Mouse (Mus musculus): ENCODE data around the gene Eif4a2. TPM values are rescaled to one million over a fixed set of nuclear protein-coding genes. Genes with fewer than 3 reads are reported as not detected.

Eif4a2 gene
- polyA plus RNA-seq, 1 experiment from 2014 or later: 147 TPM

DNA sequence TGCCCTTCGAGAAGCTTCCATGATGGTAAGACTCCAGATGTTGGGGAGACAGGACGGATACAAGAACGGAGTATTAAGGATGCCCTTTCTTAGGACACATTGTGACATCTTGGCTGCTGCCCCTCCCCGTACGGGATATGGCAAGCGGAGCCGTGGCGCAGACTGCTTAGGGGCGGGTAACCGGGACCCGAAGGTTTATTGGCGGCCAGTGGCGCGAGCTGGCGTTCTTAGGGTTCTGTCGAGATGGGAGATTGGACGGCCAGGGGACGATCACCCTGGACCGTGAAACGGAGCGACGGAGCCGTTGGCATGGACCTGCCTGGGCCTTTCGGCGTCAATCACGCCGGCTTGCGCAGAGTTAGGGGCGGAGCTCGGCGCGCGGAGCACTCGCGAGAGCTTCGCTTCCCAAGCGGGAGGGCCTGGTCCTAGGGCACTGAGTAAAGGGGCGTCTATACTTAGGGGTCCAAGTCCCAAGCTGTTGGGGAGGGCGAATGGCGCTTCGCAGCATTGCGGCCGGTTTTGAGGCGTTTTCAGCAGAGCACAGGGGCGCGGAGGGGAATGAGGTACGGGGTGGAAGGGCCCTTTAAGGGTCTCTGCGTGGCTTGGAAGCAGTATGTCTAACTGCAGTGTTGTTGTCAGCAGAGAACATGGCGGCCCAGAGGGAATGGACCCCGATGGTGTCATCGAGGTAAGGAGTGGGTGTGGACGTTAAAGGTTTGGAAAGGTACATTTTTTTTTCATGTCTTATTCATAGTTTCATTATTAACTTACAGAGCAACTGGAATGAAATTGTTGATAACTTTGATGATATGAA, 909 bp downstream of the Eif4a2 start:
- under 1% methylated on average over 52 of the region's 52 CpGs for WGBS
- ATAC-seq (ENCODE audit: extremely low read depth, insufficient number of reproducible peaks, low FRiP score, low TSS enrichment): peak; percentile 78
- peak overlapping the region; percentile 97 for H3K4me2 ChIP-seq

DNA sequence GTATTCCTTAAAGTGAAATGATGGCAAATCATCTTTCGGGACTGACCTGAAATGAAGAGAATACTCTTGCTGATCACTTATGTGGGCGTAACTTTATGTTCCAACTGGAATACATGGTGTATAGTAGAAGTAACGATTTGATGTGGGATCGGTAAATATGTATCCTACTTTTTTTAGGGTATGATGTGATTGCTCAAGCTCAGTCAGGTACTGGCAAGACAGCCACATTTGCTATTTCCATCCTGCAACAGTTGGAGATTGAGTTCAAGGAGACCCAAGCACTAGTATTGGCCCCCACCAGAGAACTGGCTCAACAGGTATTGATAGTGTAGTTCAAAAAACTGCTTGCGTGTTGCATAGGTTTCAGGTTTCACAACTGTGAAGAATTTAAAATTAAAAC, 1.7 kb downstream of the Eif4a2 start:
- peaks cover 49% of the 10 kb centered on the region for H3K4me1 ChIP-seq
- peak overlapping the region; percentile 84 for H3K4me3 ChIP-seq
- H3K9me3 ChIP-seq: no peaks in the 10 kb centered on the region
- H3K4me2 ChIP-seq: peak overlapping the region; percentile 97
- H3K27ac ChIP-seq (replicated peaks): peak overlapping the region; percentile 98
- no peaks in the 10 kb centered on the region for H3K27me3 ChIP-seq (replicated peaks)
- no peak for ATAC-seq (ENCODE audit: extremely low read depth, insufficient number of reproducible peaks, low FRiP score, low TSS enrichment)
- H3K36me3 ChIP-seq: peaks cover 53% of the 10 kb centered on the region
- 4% methylated on average over 5 of the region's 5 CpGs for WGBS
- peak overlapping the region; percentile 99 for H3K9ac ChIP-seq

More for the DNA sequence above, 909 bp downstream of the Eif4a2 start:
- Histone ChIP-seq H3K4me3 (peak overlapping the region; percentile 84), H3K36me3 (peaks cover 48% of the 10 kb centered on the region), H3K4me1 (peaks cover 49% of the 10 kb centered on the region), H3K9me3 (no peaks in the 10 kb centered on the region), H3K27ac (replicated peaks) (peak overlapping the region; percentile 98), H3K9ac (peak overlapping the region; percentile 99), H3K27me3 (replicated peaks) (no peaks in the 10 kb centered on the region)

DNA sequence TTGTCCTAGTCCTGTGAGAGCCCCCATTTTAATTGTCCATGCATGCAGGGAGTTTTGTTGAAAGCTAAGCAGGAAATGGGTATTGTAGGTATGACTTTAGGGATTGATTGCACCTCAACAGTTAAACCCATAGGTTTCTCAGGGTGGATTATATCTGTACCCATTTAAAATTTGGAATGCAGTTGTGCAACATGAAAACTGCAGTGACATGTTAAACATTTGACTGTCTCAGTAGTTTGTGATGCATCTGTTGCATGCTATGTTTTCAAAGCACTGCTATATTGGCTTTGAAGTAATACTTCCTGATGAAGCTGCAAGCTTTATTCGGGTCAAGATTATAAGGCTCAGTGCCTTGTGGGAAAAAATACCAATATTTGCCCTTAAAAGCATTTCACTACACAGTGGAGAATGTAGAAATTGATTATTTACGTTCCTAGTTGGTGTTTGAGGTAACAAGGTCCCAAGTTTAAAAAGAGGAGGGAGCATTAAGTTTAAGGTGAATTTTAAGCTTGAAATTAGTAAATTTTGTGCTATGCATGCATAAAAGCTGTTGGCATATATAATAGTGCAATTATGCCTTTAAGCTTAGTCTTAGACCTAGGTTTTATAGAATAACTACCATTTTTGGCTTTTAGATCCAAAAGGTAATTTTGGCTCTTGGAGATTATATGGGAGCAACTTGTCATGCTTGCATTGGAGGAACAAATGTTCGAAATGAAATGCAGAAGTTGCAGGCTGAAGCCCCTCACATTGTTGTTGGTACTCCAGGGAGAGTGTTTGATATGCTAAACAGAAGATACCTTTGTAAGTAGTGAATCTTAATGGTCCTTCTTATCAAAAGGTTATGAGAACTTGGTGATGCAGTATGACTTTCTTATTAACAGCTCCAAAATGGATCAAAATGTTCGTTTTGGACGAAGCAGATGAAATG, 2.4 kb downstream of the Eif4a2 start:
- Histone ChIP-seq H3K27me3 (replicated peaks) (no peaks in the 10 kb centered on the region), H3K9me3 (no peaks in the 10 kb centered on the region), H3K36me3 (peaks cover 59% of the 10 kb centered on the region), H3K27ac (replicated peaks) (peak overlapping the region; percentile 98), H3K9ac (peak overlapping the region; percentile 99), H3K4me1 (peaks cover 49% of the 10 kb centered on the region), H3K4me2 (peak overlapping the region; percentile 97), H3K4me3 (peak overlapping the region; percentile 84)
- no peak for ATAC-seq (ENCODE audit: extremely low read depth, insufficient number of reproducible peaks, low FRiP score, low TSS enrichment)
- 55% methylated on average over 5 of the region's 5 CpGs for WGBS

DNA sequence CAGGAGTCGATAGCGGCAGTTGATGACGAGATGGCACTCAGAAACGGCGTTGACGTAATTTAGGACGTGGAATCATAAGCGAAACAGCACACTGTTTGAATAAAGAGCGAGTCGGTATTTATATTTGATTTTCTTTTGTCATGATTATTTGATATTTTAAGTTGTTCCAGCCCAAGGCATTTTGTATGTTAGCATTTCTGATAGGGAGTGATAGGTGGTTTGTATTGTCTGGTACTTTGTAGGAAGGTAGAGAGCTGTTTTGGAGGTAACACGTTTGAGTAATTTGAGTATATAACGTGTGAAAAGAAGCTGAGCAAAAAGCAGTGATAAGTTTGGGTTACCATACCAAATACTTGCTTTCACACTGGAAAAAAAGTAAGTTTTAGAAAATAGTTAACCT, 5.1 kb downstream of the Eif4a2 start:
- 78% methylated on average over 12 of the region's 12 CpGs for WGBS
- peaks cover 40% of the 10 kb centered on the region for H3K4me1 ChIP-seq
- peak overlapping the region; percentile 20; the same call in 1 of the 2 replicates for H3K4me3 ChIP-seq
- H3K36me3 ChIP-seq: peaks cover 83% of the 10 kb centered on the region
- no peaks in the 10 kb centered on the region for H3K27me3 ChIP-seq (replicated peaks)
- H3K9me3 ChIP-seq: no peaks in the 10 kb centered on the region
- no peak for ATAC-seq (ENCODE audit: extremely low read depth, insufficient number of reproducible peaks, low FRiP score, low TSS enrichment)
- H3K9ac ChIP-seq: peak overlapping the region; percentile 56; the same call in 1 of the 2 replicates
- 0 out of 2 replicates have a peak overlapping the region, but pooled peaks have one; percentile 97 for H3K4me2 ChIP-seq
- H3K27ac ChIP-seq (replicated peaks): no peak overlapping the region

DNA sequence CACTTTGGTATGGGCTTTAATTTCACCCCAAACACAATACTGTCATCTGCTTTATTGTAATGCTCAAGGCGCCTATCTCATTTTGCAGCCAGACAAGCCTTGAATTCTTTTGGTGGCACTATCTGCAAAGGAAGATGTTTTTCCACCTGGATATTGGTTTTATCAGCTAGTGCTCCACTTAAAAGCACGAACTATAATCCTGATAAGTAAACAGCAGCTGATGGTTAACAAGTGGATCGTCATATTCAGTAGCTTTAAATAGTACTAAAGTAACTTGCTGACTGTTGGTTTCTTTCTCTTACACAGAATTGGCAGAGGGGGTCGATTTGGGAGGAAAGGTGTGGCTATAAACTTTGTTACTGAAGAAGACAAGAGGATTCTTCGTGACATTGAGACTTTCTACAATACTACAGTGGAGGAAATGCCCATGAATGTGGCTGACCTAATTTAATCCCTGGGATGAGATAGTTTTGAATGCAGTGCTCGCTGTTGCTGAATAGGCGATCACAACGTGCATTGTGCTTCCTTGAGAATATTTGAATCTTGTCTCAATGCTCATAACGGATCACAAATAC, 5.7 kb downstream of the Eif4a2 start:
- H3K27ac ChIP-seq (replicated peaks): no peak overlapping the region
- H3K27me3 ChIP-seq (replicated peaks): no peaks in the 10 kb centered on the region
- peaks cover 40% of the 10 kb centered on the region for H3K4me1 ChIP-seq
- H3K9me3 ChIP-seq: no peaks in the 10 kb centered on the region
- whole genome bisulfite sequencing: 37% methylated on average over 9 of the region's 9 CpGs
- H3K4me2 ChIP-seq: 0 out of 2 replicates have a peak overlapping the region, but pooled peaks have one; percentile 16
- ATAC-seq (ENCODE audit: extremely low read depth, insufficient number of reproducible peaks, low FRiP score, low TSS enrichment): no peak
- 0 out of 2 replicates have a peak overlapping the region, but pooled peaks have one; percentile 56 for H3K9ac ChIP-seq
- H3K36me3 ChIP-seq: peaks cover 89% of the 10 kb centered on the region
- no peak overlapping the region for H3K4me3 ChIP-seq

DNA sequence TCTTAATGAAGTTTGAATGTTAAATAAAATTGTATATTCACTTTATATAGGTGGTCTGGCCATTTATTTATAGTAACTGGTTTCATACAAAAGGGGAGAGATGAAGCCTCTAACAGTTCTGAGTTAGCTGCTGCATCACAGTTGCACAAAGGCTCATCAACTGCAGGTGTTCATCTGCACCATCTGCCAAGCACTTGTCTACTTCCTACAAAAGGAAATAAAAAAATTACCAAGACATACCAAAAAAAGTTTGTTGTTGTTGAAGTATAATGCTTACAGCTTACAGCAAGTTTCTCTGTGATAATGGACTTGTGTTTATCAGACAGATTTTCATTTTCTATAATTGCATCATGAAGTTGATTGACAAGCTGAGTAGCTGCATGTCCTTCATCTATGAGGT, 6.7 kb downstream of the Eif4a2 start:
- Histone ChIP-seq H3K9ac (no peak overlapping the region), H3K4me1 (peaks cover 40% of the 10 kb centered on the region), H3K27me3 (replicated peaks) (no peaks in the 10 kb centered on the region), H3K4me2 (no peak overlapping the region), H3K27ac (replicated peaks) (no peak overlapping the region), H3K4me3 (no peak overlapping the region), H3K36me3 (peaks cover 87% of the 10 kb centered on the region), H3K9me3 (no peaks in the 10 kb centered on the region)
- ATAC-seq (ENCODE audit: extremely low read depth, insufficient number of reproducible peaks, low FRiP score, low TSS enrichment): no peak

DNA sequence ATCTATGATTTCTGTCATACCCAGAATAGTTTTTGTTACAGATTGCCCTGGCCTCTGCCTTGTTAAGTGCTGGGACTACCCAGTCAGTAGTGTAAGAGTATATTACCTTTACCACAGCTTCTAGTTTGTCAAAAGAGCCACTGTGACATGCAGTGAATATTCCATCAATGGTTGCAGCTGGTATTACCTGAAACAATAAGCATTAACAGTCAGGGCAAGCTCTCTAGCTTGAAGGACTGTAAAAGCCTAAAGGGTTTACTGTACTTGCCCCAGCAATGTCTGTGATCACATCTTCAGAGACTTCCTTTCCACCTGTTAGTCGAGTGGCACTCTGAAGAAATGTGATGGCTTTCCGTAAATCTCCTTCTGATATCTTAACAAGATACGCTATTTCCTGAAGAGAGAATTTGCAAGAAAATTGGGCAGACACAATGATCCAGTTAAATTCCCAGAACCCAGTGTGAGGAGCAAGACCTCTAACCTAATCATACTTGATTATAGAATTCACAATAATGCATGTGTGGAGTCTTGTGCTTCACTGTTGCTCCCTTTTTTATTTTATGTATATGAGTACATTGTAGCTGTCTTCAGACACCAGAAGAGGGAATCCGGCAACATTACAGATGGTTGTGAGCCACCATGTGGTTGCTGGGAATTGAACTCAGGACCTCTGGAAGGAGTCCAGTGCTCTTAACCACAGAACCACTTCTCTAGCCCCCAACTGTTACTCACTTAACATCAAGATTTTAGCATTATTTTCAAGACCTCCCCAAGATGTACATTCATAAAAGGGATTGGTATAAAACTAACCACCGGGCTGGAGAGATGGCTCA, 7.3 kb downstream of the Eif4a2 start:
- no peak overlapping the region for H3K4me2 ChIP-seq
- H3K9me3 ChIP-seq: no peaks in the 10 kb centered on the region
- no peak overlapping the region for H3K9ac ChIP-seq
- H3K4me1 ChIP-seq: peaks cover 33% of the 10 kb centered on the region
- no peak overlapping the region for H3K4me3 ChIP-seq
- H3K27me3 ChIP-seq (replicated peaks): no peaks in the 10 kb centered on the region
- no peak for ATAC-seq (ENCODE audit: extremely low read depth, insufficient number of reproducible peaks, low FRiP score, low TSS enrichment)
- peaks cover 87% of the 10 kb centered on the region for H3K36me3 ChIP-seq
- WGBS: 67% methylated on average over 5 of the region's 5 CpGs
- no peak overlapping the region for H3K27ac ChIP-seq (replicated peaks)

DNA sequence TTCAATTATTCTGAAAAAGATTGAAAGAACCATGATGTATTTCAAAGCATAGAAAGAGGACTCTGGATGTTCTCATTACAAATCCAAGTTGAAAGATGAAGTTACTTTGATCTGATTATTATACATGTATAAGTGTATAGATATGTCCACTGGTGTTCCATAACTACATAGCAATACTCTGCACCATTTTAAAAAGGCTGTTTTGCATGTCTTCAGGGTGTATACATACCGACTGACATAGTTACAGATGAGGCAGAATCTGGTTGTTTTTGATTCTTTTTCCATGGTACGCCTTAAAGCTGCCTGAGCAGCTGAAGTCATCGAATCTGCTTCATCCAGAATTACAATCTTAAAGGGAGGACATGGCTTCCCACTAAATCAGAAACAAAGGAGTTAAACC, 8.2 kb downstream of the Eif4a2 start:
- peaks cover 24% of the 10 kb centered on the region for H3K4me1 ChIP-seq
- WGBS: 78% methylated on average over 3 of the region's 3 CpGs
- H3K4me2 ChIP-seq: no peak overlapping the region
- no peaks in the 10 kb centered on the region for H3K9me3 ChIP-seq
- H3K27me3 ChIP-seq (replicated peaks): no peaks in the 10 kb centered on the region
- peaks cover 85% of the 10 kb centered on the region for H3K36me3 ChIP-seq
- H3K4me3 ChIP-seq: no peak overlapping the region
- no peak overlapping the region for H3K9ac ChIP-seq
- no peak overlapping the region for H3K27ac ChIP-seq (replicated peaks)
- ATAC-seq (ENCODE audit: extremely low read depth, insufficient number of reproducible peaks, low FRiP score, low TSS enrichment): no peak

DNA sequence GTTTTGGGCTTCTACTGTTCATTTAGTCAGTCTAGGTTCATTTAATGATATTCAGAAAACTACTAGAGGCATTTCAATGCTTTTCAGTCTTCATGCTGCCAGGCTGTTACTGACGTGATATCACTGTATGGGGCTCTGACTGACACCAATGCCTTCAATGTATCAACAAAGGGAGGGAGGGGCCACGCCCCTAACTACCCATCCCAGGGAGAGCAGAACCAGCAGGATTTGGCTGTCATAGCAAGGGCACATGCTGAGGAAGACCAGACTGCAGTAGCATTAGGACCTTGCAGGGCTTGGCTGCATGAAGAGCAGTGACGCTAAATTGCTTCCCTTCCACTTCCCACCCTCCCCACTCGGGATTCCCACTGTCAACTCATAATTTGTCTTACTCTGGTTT, 9.9 kb downstream of the Eif4a2 start:
- ATAC-seq (ENCODE audit: extremely low read depth, insufficient number of reproducible peaks, low FRiP score, low TSS enrichment): no peak
- H3K9ac ChIP-seq: no peak overlapping the region
- H3K4me2 ChIP-seq: no peak overlapping the region
- H3K4me3 ChIP-seq: no peak overlapping the region
- H3K27me3 ChIP-seq (replicated peaks): no peaks in the 10 kb centered on the region
- no peak overlapping the region for H3K27ac ChIP-seq (replicated peaks)
- no peaks in the 10 kb centered on the region for H3K9me3 ChIP-seq
- H3K4me1 ChIP-seq: peaks cover 7% of the 10 kb centered on the region
- peaks cover 85% of the 10 kb centered on the region for H3K36me3 ChIP-seq
- WGBS: 46% methylated on average over 4 of the region's 4 CpGs

DNA sequence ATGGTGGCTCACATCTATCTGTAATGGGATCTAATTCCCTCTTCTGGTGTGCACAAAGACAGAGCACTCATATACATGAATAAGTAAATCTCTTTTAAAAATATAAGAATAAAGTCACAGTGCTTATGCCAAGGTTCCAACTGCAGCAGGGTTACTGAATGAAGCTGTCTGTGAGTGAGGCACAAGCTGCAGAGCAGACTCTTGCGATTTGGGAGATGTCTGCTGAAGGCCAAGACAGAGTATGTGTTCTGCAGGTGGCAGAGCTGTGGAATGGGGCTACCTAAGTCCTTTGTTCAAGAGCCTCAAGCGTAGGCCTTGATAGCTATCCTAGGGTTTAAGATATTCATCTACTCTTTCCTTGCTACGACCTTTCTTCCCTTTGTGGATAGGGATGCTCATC, 15.2 kb downstream of the Eif4a2 start:
- Histone ChIP-seq H3K4me3 (no peak overlapping the region), H3K27ac (replicated peaks) (no peak overlapping the region), H3K9me3 (no peaks in the 10 kb centered on the region), H3K27me3 (replicated peaks) (no peaks in the 10 kb centered on the region), H3K4me2 (no peak overlapping the region), H3K4me1 (peaks cover 9% of the 10 kb centered on the region), H3K36me3 (peaks cover 70% of the 10 kb centered on the region), H3K9ac (no peak overlapping the region)
- 92% methylated on average over 3 of the region's 3 CpGs for WGBS
- ATAC-seq (ENCODE audit: extremely low read depth, insufficient number of reproducible peaks, low FRiP score, low TSS enrichment): no peak

All from heart, embryonic 13.5 days (tissue).